Mouse (Mus musculus): Measurements from ENCODE around the gene Gm11937.
A peak's percentile ranks its signal among the peaks of the same experiment; 100 is the strongest.
"Not testable (repeated sequence)": the region's sequence is repeated elsewhere in the genome, so short reads cannot be mapped to it uniquely, and the experiment has no call there.

Gm11937 gene

GRCm38 (mm10) chr11:99637086-99637485 is 27.1 kb upstream of the Gm11937 start:
- TF ChIP-seq CTCF (conservative IDR thresholded peaks at IDR 0.05; ENCODE audit: low read length): no peak
- Histone ChIP-seq H3K4me3 (replicated peaks; ENCODE audit: low read length) (no peak overlapping the region), H3K9me3 (ENCODE audit: low read length) (no peaks in the 10 kb centered on the region), H3K27me3 (ENCODE audit: insufficient read depth, low read length) (no peaks in the 10 kb centered on the region), H3K36me3 (ENCODE audit: insufficient read depth, low read length) (no peaks in the 10 kb centered on the region), H3K4me1 (replicated peaks; ENCODE audit: low read depth, low read length) (no peaks in the 10 kb centered on the region)

- Histone ChIP-seq H3K9me3 (ENCODE audit: low read length) (no peaks in the 10 kb centered on the region), H3K36me3 (ENCODE audit: insufficient read depth, low read length) (no peaks in the 10 kb centered on the region), H3K27me3 (ENCODE audit: insufficient read depth, low read length) (peaks cover 5% of the 10 kb centered on the region; the same call in 1 of the 2 replicates), H3K4me3 (replicated peaks; ENCODE audit: low read length) (no peak within 1 kb of the TSS), H3K4me1 (replicated peaks; ENCODE audit: low read depth, low read length) (no peaks in the 10 kb centered on the region)
- TF ChIP-seq POU5F1 (IDR thresholded peaks at IDR 0.05; ENCODE audit: borderline replicate concordance, low read length): no peak
These were observed 24.7 kb upstream of the Gm11937 start, which contains the start of gene Krtap4-2 for GRCm38 (mm10) chr11:99634653-99635134. Krtap4-2 (minus strand) TSS chr11:99635084.

GRCm38 (mm10) chr11:99633293-99633692 is 23.3 kb upstream of the Gm11937 start:
- H3K4me3 ChIP-seq (replicated peaks; ENCODE audit: low read length): no peak overlapping the region
- H3K9me3 ChIP-seq (ENCODE audit: low read length): no peaks in the 10 kb centered on the region
- peaks cover 5% of the 10 kb centered on the region; the same call in 1 of the 2 replicates for H3K27me3 ChIP-seq (ENCODE audit: insufficient read depth, low read length)
- H3K36me3 ChIP-seq (ENCODE audit: insufficient read depth, low read length): no peaks in the 10 kb centered on the region
- H3K4me1 ChIP-seq (replicated peaks; ENCODE audit: low read depth, low read length): no peaks in the 10 kb centered on the region
- no peak for TF ChIP-seq NANOG (IDR thresholded peaks at IDR 0.05; ENCODE audit: borderline replicate concordance, low read length)
- TF ChIP-seq CTCF (conservative IDR thresholded peaks at IDR 0.05; ENCODE audit: low read length): no peak
- no peak for TF ChIP-seq POU5F1 (IDR thresholded peaks at IDR 0.05; ENCODE audit: borderline replicate concordance, low read length)

GRCm38 (mm10) chr11:99630890-99631289 is 20.9 kb upstream of the Gm11937 start:
- Histone ChIP-seq H3K36me3 (ENCODE audit: insufficient read depth, low read length) (no peaks in the 10 kb centered on the region), H3K4me1 (replicated peaks; ENCODE audit: low read depth, low read length) (no peaks in the 10 kb centered on the region), H3K27me3 (ENCODE audit: insufficient read depth, low read length) (peaks cover 5% of the 10 kb centered on the region; the same call in 1 of the 2 replicates), H3K4me3 (replicated peaks; ENCODE audit: low read length) (no peak overlapping the region), H3K9me3 (ENCODE audit: low read length) (no peaks in the 10 kb centered on the region)
- TF ChIP-seq POU5F1 (IDR thresholded peaks at IDR 0.05; ENCODE audit: borderline replicate concordance, low read length) (no peak), CTCF (conservative IDR thresholded peaks at IDR 0.05; ENCODE audit: low read length) (no peak), NANOG (IDR thresholded peaks at IDR 0.05; ENCODE audit: borderline replicate concordance, low read length) (no peak)

GRCm38 (mm10) chr11:99628138-99628537 is 18.1 kb upstream of the Gm11937 start, which contains the start of gene Krtap4-1:
Krtap4-1 (minus strand) TSS chr11:99628238.
- no peaks in the 10 kb centered on the region for H3K36me3 ChIP-seq (ENCODE audit: insufficient read depth, low read length)
- no peaks in the 10 kb centered on the region for H3K9me3 ChIP-seq (ENCODE audit: low read length)
- TF ChIP-seq POU5F1 (IDR thresholded peaks at IDR 0.05; ENCODE audit: borderline replicate concordance, low read length) (no peak), NANOG (IDR thresholded peaks at IDR 0.05; ENCODE audit: borderline replicate concordance, low read length) (no peak), CTCF (conservative IDR thresholded peaks at IDR 0.05; ENCODE audit: low read length) (no peak)
- H3K4me1 ChIP-seq (replicated peaks; ENCODE audit: low read depth, low read length): no peaks in the 10 kb centered on the region
- 0 out of 2 replicates have a peak within 1 kb of the TSS, but pooled peaks have one; percentile 7 for H3K4me3 ChIP-seq (replicated peaks; ENCODE audit: low read length)
- peaks cover 5% of the 10 kb centered on the region; the same call in 1 of the 2 replicates for H3K27me3 ChIP-seq (ENCODE audit: insufficient read depth, low read length)

- Histone ChIP-seq H3K9me3 (ENCODE audit: low read length) (no peaks in the 10 kb centered on the region), H3K36me3 (ENCODE audit: insufficient read depth, low read length) (no peaks in the 10 kb centered on the region), H3K4me1 (replicated peaks; ENCODE audit: low read depth, low read length) (no peaks in the 10 kb centered on the region), H3K27me3 (ENCODE audit: insufficient read depth, low read length) (no peaks in the 10 kb centered on the region), H3K4me3 (replicated peaks; ENCODE audit: low read length) (no peak within 1 kb of the TSS)
- no peak for TF ChIP-seq CTCF (conservative IDR thresholded peaks at IDR 0.05; ENCODE audit: low read length)
- no peak for TF ChIP-seq NANOG (IDR thresholded peaks at IDR 0.05; ENCODE audit: borderline replicate concordance, low read length)
- no peak for TF ChIP-seq POU5F1 (IDR thresholded peaks at IDR 0.05; ENCODE audit: borderline replicate concordance, low read length)
These were observed 10.3 kb upstream of the Gm11937 start, which contains the start of gene Gm11562 for GRCm38 (mm10) chr11:99620335-99620734. Gm11562 (minus strand) TSS chr11:99620435.

- no peak within 1 kb of the TSS for H3K4me3 ChIP-seq (replicated peaks; ENCODE audit: low read length)
- no peaks in the 10 kb centered on the region for H3K9me3 ChIP-seq (ENCODE audit: low read length)
- no peaks in the 10 kb centered on the region for H3K27me3 ChIP-seq (ENCODE audit: insufficient read depth, low read length)
- no peaks in the 10 kb centered on the region for H3K36me3 ChIP-seq (ENCODE audit: insufficient read depth, low read length)
- no peaks in the 10 kb centered on the region for H3K4me1 ChIP-seq (replicated peaks; ENCODE audit: low read depth, low read length)
- no peak for TF ChIP-seq POU5F1 (IDR thresholded peaks at IDR 0.05; ENCODE audit: borderline replicate concordance, low read length)
- TF ChIP-seq NANOG (IDR thresholded peaks at IDR 0.05; ENCODE audit: borderline replicate concordance, low read length): no peak
- no peak for TF ChIP-seq CTCF (conservative IDR thresholded peaks at IDR 0.05; ENCODE audit: low read length)
These were observed 4.9 kb upstream of the Gm11937 start, which contains the start of gene Krtap2-4 for GRCm38 (mm10) chr11:99614796-99615363. Krtap2-4 (minus strand) TSS chr11:99614846.

- H3K27me3 ChIP-seq (ENCODE audit: insufficient read depth, low read length): no peaks in the 10 kb centered on the region
- H3K4me1 ChIP-seq (replicated peaks; ENCODE audit: low read depth, low read length): no peaks in the 10 kb centered on the region
- H3K9me3 ChIP-seq (ENCODE audit: low read length): no peaks in the 10 kb centered on the region
- no peak for TF ChIP-seq CTCF (conservative IDR thresholded peaks at IDR 0.05; ENCODE audit: low read length)
- no peak for TF ChIP-seq NANOG (IDR thresholded peaks at IDR 0.05; ENCODE audit: borderline replicate concordance, low read length)
- TF ChIP-seq POU5F1 (IDR thresholded peaks at IDR 0.05; ENCODE audit: borderline replicate concordance, low read length): no peak
- H3K4me3 ChIP-seq (replicated peaks; ENCODE audit: low read length): no peak overlapping the region
- no peaks in the 10 kb centered on the region for H3K36me3 ChIP-seq (ENCODE audit: insufficient read depth, low read length)
These were observed 863 bp downstream of the Gm11937 start for GRCm38 (mm10) chr11:99609126-99609525.

- H3K4me3 ChIP-seq (replicated peaks; ENCODE audit: low read length); H3K36me3 ChIP-seq (ENCODE audit: insufficient read depth, low read length); H3K27me3 ChIP-seq (ENCODE audit: insufficient read depth, low read length); H3K4me1 ChIP-seq (replicated peaks; ENCODE audit: low read depth, low read length); H3K9me3 ChIP-seq (ENCODE audit: low read length): not testable (repeated sequence)
These were observed 6.8 kb downstream of the Gm11937 start, which contains the start of gene Gm11938 for GRCm38 (mm10) chr11:99603208-99603607. Gm11938 (minus strand) TSS chr11:99603308.

- H3K36me3 ChIP-seq (ENCODE audit: insufficient read depth, low read length); H3K4me3 ChIP-seq (replicated peaks; ENCODE audit: low read length); H3K9me3 ChIP-seq (ENCODE audit: low read length); H3K4me1 ChIP-seq (replicated peaks; ENCODE audit: low read depth, low read length); H3K27me3 ChIP-seq (ENCODE audit: insufficient read depth, low read length): not testable (repeated sequence)
These were observed 12.2 kb downstream of the Gm11937 start, which contains the start of gene Krtap9-3 for GRCm38 (mm10) chr11:99597742-99598141. Krtap9-3 (minus strand) TSS chr11:99598105.
